Mouse (Mus musculus) kidney, adult 2 months (tissue): ENCODE measurements around the gene Mbnl2.

ENCODE experiments used
- CTCF ChIP-seq: fragments of 200-500 bp; conservative IDR thresholded peaks from 2 replicates; pipeline ENCODE4 v1.5.1; 2011; ENCODE audit warnings: low read depth, mild to moderate bottlenecking, control low read depth, low read length, moderate library complexity, mixed read lengths; ENCODE audit not compliant: insufficient read depth, insufficient read length
- POLR2A ChIP-seq: fragments of 200-500 bp; IDR thresholded peaks from one replicate; pipeline ENCODE4 v1.6.1; 2011; ENCODE audit warnings: low read depth, low read length, control low read depth

GRCm38 (mm10) chr14:120338706-120339105 lies 63.2 kb downstream of the Mbnl2 start:
- TF ChIP-seq CTCF (no peak), POLR2A (no peak)
